Mouse (Mus musculus): ENCODE data around the gene Nthl1.

DNA sequence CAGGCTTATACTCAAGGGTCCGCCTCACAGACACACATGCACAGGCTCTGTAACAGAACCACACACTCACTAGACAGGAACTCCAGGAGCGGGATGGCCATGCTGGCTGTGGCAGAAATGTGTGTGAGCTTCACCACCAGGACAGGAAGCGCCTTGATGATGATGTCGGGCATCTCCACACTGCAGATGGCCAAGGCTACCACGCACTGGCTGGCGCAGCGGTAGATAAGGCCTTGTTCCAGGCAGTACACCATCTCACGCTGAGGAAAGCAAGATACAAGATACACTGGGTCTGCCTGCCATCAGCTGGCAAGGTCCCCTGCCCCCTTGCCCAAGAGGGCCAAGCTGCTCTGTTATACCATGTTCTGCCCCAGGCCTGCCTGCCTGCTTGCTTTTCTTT, 23.6 kb upstream of the Nthl1 start:
- TF ChIP-seq POLR2A (IDR thresholded peaks at IDR 0.05; ENCODE audit: insufficient read length, low read depth) (no peak), MYOD1 (IDR thresholded peaks at IDR 0.05; ENCODE audit: control insufficient read depth in 1 of 3, insufficient read length in 2 of 3, low read depth in 2 of 3) (no peak), MAX (IDR thresholded peaks at IDR 0.05; ENCODE audit: low read depth) (no peak)

All from myocyte (in vitro differentiated cells).